Mouse (Mus musculus) kidney, adult 18-20 months (tissue): ENCODE measurements around the gene Ascl1.

Source experiments
- DNase-seq: peaks from one replicate; pipeline ENCODE4 v3.0.0; 2021

Gene Ascl1

GRCm38 (mm10) chr10:87493576-87493975, at the start of gene Ascl1:
TSS of gene Ascl1 (minus strand) at chr10:87493660.
- DNase-seq: no peak

- DNase-seq: no peak
Measured at GRCm38 (mm10) chr10:87534172-87534571, 40.7 kb upstream of the Ascl1 start.

- DNase-seq: peak; percentile 76
Measured at GRCm38 (mm10) chr10:87521646-87522045, 28.2 kb upstream of the Ascl1 start, which contains the start of gene Pah. TSS of gene Pah (plus strand) at chr10:87521795.

- peak; percentile 39 for DNase-seq
Measured at GRCm38 (mm10) chr10:87520401-87521116, 27.1 kb upstream of the Ascl1 start.

- no peak for DNase-seq
Measured at GRCm38 (mm10) chr10:87518585-87518984, 25.1 kb upstream of the Ascl1 start.

GRCm38 (mm10) chr10:87513052-87513451, 19.6 kb upstream of the Ascl1 start:
- peak; percentile 39 for DNase-seq

- DNase-seq: no peak
Measured at GRCm38 (mm10) chr10:87508581-87508980, 15.1 kb upstream of the Ascl1 start.

GRCm38 (mm10) chr10:87503946-87504345, 10.5 kb upstream of the Ascl1 start:
- DNase-seq: peak; percentile 62

- no peak for DNase-seq
Measured at GRCm38 (mm10) chr10:87502283-87502682, 8.8 kb upstream of the Ascl1 start.

- DNase-seq: no peak
Measured at GRCm38 (mm10) chr10:87501659-87502042, 8.2 kb upstream of the Ascl1 start.

- no peak for DNase-seq
Measured at GRCm38 (mm10) chr10:87500926-87501658, 7.6 kb upstream of the Ascl1 start.

- DNase-seq: no peak
Measured at GRCm38 (mm10) chr10:87497056-87497455, 3.6 kb upstream of the Ascl1 start.

- peak; percentile 59 for DNase-seq
Measured at GRCm38 (mm10) chr10:87494596-87494995, 1.1 kb upstream of the Ascl1 start.

- DNase-seq: no peak
Measured at GRCm38 (mm10) chr10:87494176-87494575, 716 bp upstream of the Ascl1 start.

- DNase-seq: peak; percentile 65
Measured at GRCm38 (mm10) chr10:87492661-87493551, 554 bp downstream of the Ascl1 start.

- no peak for DNase-seq
Measured at GRCm38 (mm10) chr10:87492332-87492660, 1.2 kb downstream of the Ascl1 start.

GRCm38 (mm10) chr10:87491485-87492040, 1.9 kb downstream of the Ascl1 start:
- DNase-seq: no peak

GRCm38 (mm10) chr10:87490328-87490727, 3.1 kb downstream of the Ascl1 start:
- DNase-seq: no peak

- no peak for DNase-seq
Measured at GRCm38 (mm10) chr10:87489246-87490009, 4.0 kb downstream of the Ascl1 start.

GRCm38 (mm10) chr10:87488429-87489145, 4.9 kb downstream of the Ascl1 start:
- no peak for DNase-seq
